Mouse (Mus musculus): ENCODE results near the gene Hoxa5. TPM values are rescaled to one million over a fixed set of nuclear protein-coding genes. Genes with fewer than 3 reads are reported as not detected.

The Hoxa5 gene
- polyA plus RNA-seq (2012; rRNA removed), result 0.05 and 0.43 TPM in 2 replicates

DNA sequence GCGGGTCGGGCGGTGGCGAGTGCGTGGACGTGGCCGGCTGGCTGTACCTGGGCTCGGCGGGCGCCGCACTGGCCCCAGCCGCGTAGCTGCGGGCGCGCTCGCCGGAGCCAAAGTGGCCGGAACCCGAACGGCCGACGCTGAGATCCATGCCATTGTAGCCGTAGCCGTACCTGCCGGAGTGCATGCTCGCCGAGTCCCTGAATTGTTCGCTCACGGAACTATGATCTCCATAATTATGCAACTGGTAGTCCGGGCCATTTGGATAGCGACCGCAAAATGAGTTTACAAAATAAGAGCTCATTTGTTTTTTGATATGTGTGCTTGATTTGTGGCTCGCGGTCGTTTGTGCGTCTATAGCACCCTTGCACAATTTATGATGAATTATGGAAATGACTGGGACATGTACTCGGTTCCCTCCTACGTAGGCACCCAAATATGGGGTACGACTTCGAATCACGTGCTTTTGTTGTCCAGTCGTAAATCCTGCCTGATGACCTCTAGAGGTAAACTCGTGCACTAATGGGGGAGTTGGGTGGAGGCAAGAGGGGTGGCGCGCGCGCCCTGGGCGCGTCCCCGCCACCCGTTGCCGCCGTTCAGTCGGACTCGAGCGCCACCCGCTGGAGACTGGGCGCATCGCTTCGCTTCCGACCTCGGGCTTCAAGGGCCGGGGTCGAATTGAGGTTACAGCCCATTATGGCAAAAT, at the start of gene Hoxa5:
Gene Hoxa5, minus strand, starts transcription at position 538 of the 703 bp plus-strand sequence.

DNA sequence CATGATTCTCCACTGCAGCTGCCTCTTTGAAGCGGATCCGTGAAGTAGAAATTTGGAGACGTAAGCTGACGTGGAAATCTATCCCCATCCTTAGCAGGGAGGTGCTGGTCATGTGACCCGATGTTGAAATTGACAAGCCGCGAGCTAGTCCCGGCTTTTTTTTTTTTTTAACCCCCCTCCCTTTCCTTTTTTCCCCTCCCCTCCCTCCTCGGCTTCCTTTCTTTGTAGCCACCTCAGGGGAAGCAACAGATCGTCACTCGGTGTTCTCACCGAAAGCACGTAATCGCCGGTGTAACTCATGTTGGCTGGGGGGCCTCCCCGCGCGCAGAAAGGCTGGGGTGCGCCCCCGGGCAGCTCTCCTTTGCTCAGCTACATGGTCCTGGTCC, 41.4 kb upstream of the Hoxa5 start, which contains the start of gene Hoxa11:
Gene Hoxa11, minus strand, starts transcription at position 54 of the 386 bp plus-strand sequence.

DNA sequence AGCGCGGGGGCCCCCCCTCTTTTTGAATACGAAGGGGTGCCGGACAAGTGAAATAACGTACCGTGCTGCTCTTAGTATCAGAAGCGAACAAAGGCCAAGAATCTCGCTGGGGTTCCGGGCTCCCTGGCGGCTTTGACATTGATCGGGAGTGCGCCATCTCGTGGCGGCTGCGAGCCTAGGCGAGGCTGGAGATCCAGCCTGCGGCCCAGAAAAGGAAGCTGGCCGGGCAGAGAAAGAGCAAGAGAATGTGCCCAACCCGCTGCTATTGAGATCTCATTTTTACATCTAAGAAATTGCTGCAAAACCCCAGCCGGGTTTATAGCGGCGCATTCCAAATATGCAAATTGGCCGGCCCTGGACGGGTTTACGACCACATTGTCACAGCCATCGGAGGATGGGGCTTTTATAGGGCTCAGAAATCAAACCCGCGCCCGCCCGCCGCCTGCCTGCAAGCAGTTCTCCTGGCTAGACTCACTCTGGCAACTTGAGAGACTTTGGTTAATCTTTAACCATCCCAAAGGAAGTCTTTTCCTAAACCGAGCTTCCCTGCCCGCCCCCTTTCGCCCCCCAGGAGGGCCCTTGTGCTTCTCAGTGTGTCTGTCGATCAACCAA, 36.1 kb upstream of the Hoxa5 start, which contains the start of gene Hoxa10:
Gene Hoxa10, minus strand, starts transcription at position 466 of the 612 bp plus-strand sequence.

DNA sequence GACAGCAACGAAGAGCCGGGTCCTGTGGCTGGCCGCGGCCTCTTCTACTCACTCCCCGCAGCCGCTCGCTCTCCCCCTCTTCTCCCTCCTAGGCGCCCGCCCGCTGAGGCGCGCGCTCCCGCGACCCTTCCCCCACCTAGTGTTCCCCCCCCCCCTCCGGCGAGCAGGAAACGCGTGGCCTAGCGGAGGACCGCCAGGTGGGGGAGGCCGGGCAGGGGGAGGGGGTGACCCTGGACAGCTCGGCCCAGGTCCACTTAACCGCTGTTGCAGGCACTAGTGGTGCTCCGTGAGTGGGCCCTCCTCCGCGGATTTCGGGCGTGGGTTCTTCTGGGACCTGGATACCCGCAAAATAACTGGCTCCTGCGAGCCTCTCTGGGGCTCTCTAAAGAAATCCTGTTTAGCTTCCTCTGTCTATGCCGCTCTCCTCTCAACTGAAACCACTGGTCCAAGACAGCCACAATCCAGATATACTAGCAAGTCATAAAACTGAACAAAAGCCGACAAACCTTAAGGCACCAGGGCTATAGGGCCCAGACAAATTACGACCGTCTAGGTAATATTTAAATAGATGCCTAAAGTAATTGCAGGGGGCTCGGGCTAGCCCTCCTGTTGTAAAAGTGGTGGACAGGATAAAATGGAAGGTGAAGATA, 26.3 kb upstream of the Hoxa5 start, which contains the start of gene Hoxa9:
Gene Hoxa9, minus strand, starts transcription at position 574 of the 650 bp plus-strand sequence.

DNA sequence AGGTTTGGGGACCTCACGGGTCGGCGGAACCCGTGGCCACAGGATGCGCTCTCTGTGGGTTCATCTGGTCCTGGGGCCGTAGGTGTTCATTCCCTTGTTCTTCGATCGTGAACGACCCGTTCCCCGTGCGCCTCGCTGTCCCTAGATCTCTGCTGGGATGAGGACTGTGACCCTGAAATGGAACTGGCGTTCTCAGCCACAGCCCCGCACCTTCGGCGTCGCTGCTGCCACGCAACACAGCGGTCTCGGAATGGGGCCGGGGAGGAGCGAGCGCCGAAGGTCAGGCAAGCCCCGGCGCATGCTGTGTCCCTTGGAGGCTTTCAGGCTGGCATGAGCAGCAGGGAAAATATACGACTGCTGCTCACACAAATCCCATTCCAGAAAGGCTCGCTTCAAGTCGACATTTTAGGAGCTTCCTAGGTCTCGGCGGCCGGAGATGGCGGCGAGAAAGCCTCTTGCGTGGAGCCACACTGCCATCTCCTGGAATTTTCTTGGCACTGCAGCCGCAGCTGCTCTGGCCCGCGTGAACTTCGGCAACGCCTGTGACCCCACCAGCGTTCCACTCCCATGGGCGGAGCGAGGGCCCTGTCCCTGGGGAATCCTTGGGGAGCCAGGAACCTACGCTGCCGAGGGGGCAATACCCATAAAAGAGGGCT, 17.1 kb upstream of the Hoxa5 start, which contains the start of gene Hoxa7:
Gene Hoxa7, minus strand, starts transcription at position 518 of the 656 bp plus-strand sequence.

DNA sequence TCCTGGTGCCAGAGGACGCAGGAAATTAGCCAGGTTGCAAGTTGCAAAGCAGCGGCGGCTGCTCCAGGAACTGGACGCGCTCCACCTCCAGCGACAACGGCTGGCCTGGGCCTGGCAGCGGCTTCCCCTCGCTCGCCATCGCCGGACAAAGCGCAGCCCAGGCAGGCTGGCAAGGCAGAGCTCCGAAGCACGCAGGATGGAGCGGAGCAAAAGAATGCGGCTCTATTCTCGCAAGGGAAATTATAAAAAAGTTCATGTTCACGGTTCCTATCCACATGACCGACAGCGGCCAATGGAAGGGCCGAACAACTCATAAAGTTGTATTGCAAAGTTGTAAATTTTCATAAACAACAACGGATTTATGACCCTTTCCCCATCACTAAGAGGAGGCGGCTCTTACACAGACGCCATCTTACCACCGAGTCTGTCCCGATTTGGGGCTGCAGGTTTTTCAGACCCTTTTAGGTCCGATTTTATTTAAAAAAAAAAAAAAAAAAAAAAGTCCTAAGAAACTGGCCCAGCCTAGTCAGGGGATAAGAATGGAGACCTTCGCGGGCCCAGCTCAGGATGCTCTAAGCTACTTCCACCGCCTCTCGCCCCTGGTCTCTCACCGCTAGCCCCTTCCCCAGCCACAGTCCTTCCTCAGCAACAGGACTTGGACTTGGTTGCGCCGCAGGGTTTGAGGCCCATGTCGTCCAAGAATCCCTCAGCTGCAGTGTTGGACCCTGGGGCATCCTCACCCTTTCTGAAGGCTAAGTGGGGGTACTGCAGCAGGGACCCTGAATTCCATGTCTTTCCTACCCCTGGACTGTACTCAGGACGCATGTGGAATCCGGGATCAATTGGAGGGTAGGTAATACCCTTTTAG, 9.0 kb upstream of the Hoxa5 start, which contains the start of the genes Hoxa3 and Gm28308:
Gene Hoxa3, minus strand, starts transcription at position 218 of the 868 bp plus-strand sequence.
Gene Gm28308, minus strand, starts transcription at position 221 of the 868 bp plus-strand sequence.

DNA sequence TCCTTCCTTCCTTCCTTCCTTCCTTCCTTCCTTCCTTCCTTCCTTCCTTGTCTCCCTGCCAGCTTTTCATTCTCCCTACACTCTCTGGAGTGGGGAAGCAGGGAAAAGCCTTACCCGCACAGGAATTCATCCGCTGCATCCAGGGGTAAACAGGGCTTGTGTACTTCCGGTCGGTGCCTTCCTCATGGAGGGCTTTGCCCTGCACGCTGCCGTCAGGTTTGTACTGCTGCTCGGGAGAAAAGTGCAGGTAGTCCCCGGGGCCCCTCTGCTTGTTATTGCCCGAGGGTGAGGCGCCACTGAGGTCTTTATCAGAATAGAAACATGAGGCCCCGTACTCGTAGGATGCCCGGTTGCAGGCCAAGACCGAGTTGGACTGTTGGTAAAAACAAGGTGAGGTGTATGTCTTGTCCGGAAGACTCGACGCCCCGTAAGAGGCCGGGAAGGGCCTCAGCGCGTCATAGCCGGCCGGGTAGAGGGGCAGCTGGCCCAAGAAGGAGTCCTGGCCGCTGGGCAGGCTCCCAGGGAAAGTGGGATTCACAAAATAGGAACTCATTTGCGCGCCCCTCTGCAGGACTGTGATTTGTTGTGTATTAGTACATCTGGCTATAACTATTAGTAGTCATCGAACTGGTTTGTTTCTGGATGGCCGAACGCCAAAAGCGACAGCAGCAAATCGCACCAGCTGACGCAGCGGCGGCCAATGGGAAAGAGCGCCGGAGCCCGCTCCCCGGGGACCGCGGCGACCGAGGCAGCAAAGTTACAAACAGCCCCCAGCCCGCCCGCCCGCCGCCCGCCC, 3.9 kb upstream of the Hoxa5 start, which contains the start of gene Hoxa6:
Gene Hoxa6, minus strand, starts transcription at position 651 of the 796 bp plus-strand sequence.

DNA sequence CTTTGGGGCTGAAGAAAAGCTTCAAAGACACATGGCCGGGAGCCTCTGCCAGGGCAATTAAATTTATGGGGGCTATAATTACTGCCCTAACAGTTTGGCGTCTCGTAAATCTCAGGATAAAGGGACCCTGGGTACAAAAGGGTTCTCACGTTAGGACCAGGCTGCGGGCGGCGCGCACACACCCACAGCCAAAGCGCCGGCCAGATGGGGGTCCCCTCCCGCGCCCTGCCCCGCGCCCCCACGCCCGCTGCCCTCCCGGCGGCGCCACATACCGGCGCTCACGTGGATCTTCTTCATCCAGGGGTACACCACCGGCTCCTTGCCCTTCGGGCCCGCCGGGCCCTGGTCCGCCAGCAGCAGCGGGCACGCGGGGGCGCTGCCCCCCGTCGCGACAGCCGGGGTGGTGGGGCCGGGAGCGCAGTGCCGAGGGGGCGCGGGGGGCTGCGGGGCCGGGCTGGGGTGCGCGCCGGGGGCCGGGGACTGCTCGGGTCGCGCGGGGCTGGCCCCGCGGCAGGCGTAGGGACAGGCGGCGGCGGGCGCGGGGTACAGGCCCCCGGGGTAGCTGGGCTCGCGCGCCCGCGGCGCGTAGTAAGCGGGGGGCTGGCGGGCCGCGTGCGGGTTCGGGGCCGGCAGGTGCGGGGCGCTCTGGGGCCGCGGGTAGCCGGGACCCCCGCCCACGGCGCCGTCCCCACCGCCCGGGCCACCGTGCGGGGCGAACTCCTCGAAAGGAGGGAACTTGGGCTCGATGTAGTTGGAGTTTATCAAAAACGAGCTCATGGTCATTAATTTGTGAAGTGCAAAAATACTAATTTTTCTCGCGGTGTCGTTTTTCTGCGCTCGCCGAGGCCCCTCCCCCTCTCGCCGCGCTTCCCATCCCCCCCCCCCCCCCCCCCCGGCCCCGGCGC, 13.2 kb downstream of the Hoxa5 start, which contains the start of gene Hoxa4:
Gene Hoxa4, minus strand, starts transcription at position 848 of the 905 bp plus-strand sequence.

DNA sequence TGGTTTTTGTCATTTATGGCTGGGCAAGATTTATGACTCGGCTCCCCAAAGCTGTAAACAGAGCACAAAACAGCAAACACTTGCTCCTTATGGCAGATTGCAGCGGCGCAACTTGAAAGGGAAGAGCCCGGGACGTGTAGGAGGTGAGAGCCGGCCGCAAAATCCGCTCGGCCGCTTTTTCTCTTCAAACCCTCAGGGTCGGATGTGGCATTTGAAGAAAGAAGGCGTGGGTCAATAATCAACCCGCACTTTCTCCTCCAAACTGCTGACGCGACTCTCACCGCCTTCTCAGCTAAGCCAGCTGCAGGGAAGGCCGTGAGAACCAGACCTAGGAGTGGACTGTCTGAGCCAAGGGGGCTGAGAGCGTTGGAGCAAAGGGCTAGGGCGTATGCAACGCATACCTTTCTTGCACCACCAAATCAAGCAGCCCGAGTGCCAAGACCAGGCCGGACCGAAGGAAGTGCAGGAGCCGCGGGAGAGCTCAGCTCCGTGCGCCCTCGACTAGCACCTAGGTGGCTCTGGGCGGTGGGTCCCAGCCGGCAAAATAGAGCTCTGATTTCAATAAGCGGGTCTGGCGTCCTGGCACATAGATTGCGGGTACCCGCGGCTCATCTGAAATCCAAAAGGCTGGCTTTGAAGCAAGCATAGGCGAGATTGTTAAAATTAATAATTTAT, 27.2 kb downstream of the Hoxa5 start, which contains the start of gene 5730596B20Rik:
Gene 5730596B20Rik, plus strand, starts transcription at position 438 of the 675 bp plus-strand sequence.

DNA sequence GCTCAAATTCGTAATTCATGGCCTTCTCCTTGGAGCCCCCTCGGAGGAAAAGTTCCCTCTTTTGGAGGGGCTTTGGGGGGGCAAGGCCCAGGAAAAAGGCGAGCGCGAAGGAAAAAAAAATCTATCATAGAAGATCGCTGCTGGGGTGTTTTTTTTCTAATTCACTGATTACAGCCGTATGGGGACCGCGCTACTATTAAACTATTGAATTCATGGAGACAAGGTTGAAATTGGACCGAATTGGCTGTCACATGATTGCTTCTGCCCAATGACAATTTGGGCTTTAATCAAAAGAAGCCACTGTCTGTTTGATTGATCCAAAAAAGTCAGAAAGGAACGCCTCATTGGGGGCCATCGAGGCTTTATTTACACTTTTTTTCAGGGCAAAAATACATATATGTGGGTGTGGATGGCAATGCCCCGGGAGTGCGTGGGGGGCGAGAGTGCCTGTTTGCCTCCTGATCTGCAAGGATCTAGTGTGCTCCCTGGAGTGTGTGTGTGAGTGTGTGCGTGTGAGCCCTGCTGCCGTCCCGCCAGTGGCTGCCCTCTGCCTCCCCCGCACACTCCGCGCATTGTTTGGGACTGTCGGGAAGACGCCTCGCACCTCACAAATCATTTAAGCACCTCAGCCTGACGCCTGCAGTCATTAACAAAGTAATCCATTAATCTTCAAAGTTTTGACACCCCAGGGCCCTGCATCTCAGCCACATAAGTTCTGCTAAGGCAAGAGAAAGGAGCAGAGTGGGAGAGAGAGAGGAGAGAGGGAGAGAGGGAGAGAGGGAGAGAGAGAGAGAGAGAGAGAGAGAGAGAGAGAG, 39.6 kb downstream of the Hoxa5 start, which contains the start of gene Hoxa2:
Gene Hoxa2, minus strand, starts transcription at position 206 of the 815 bp plus-strand sequence.

DNA sequence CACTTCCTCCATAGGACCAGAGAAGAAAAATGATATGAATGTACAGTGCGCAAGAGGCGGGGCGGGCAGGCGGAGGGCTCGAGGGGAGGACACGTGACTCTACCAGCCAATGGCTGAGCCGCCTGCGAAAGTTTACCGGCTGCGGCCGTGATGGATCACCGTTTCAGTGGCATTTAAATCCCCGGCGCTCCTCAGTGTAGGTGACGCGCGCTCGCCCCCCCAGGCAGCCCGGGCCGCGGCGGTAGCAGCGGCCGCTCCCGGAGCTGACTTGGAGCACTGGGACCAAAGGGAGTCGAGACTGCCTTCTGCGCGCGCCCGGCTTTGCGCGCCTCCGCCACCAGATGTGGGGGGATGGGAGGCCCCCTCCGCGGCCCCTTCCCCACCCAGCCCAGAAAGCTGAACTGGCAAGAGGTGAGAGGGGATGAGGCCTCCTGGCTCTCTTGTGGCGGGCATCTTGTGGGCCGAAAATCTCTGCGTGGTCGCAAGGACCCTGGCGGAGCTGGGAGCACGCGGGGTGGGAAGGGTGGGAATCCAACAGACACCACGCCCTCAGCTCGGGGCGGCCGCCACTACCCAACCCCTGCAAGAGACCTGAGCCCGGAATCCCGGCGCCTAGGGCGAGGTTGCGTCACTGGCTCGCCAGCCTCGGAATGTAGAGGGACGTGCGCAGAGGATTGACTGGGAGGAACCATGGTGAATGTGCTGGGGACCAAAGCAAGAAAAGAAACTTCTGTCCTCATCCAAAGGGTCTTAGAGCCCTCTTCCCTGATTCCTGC, 45.9 kb downstream of the Hoxa5 start, which contains the start of gene Hoxa1:
Gene Hoxa1, minus strand, starts transcription at position 42 of the 776 bp plus-strand sequence.

Other genes with a start within 250 kb of the Hoxa5 start
- 7.5 and 8.6 TPM in 2 replicates for gene Skap2, start 192.0 kb downstream of the Hoxa5 start, polyA plus RNA-seq (2012; rRNA removed)
- gene Hoxa1, start 46.3 kb downstream of the Hoxa5 start, polyA plus RNA-seq (2012; rRNA removed), result 0.11 and 0.14 TPM in 2 replicates
- gene Hoxa2, start 39.8 kb downstream of the Hoxa5 start, polyA plus RNA-seq (2012; rRNA removed), result 0.32 and 2.1 TPM in 2 replicates
- gene 5730596B20Rik, start 27.1 kb downstream of the Hoxa5 start, polyA plus RNA-seq (2012; rRNA removed), result 0.04 TPM in 1 of 2 replicates, not detected in the other
- 0.44 TPM in 1 of 2 replicates, not detected in the other for gene Hoxa4, start 12.8 kb downstream of the Hoxa5 start, polyA plus RNA-seq (2012; rRNA removed)
- not detected in 2 replicates for gene Hoxa6, start 4.1 kb upstream of the Hoxa5 start, polyA plus RNA-seq (2012; rRNA removed)
- gene Hoxa3, start 8.7 kb upstream of the Hoxa5 start, polyA plus RNA-seq (2012; rRNA removed), result 0.10 and 0.80 TPM in 2 replicates
- gene Gm28308, start 8.8 kb upstream of the Hoxa5 start, polyA plus RNA-seq (2012; rRNA removed), result not detected in 2 replicates
- not detected in 2 replicates for gene Hoxa7, start 17.3 kb upstream of the Hoxa5 start, polyA plus RNA-seq (2012; rRNA removed)
- 0.08 TPM in 1 of 2 replicates, not detected in the other for gene Hoxa9, start 26.5 kb upstream of the Hoxa5 start, polyA plus RNA-seq (2012; rRNA removed)
- gene Hoxa10, start 36.3 kb upstream of the Hoxa5 start, polyA plus RNA-seq (2012; rRNA removed), result not detected in 2 replicates
- not detected in 2 replicates for gene Hoxa11, start 41.2 kb upstream of the Hoxa5 start, polyA plus RNA-seq (2012; rRNA removed)
- gene Hoxa13, start 56.3 kb upstream of the Hoxa5 start, polyA plus RNA-seq (2012; rRNA removed), result not detected in 2 replicates
- gene Evx1, start 108.9 kb upstream of the Hoxa5 start, polyA plus RNA-seq (2012; rRNA removed), result 0.51 and 0.69 TPM in 2 replicates

Data from central nervous system, embryonic 18 days (tissue).